Mouse (Mus musculus) T-cell, adult 2 months (primary cell): ENCODE data around the gene Tspan7.

Experiments
- DNase-seq: peaks from one replicate; pipeline ENCODE4 v3.0.0; 2022; ENCODE audit warnings: low spot score

The Tspan7 gene

GRCm38 (mm10) chrX:10549708-10550107 is 64.8 kb downstream of the Tspan7 start:
- no peak for DNase-seq

- no peak for DNase-seq
Observed at GRCm38 (mm10) chrX:10556899-10557298, 71.9 kb downstream of the Tspan7 start.

DNA sequence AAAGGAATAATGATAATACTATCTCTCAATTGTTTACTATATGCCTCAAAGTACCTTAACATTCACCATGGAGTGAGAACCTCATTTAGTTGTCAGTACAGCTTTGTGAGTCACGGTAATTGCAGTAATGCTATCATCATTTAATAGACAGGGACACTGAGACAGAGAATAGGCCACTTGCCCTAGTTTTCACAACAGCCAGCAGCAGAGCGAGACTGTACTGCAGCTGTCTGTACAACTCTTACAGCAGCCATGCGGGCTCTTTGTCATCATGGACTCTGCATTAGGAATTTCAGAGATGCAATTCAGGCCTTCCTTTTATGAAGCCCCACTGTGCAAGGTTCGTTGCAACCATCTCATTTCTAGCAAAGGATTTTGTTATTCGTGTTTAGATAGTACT is 72.6 kb downstream of the Tspan7 start:
- no peak for DNase-seq

DNA sequence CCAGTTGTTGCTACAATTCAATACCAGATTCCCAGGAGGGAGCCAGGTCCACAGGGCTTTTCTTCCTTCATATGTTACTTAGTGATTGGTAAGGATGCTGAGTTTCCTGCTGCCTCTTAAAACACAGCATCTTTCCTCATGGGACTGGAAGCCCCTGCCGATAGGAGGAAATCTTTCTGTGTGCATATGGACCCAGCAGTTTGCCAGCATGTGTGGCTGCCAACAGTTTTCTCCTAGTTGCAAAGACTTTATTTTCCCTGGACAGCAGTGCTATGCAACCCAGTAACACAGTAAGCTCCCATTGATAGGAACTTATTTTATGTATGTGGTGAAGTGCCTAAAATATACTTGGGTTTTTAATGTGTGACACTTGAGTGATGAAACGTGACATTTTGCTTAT is 73.7 kb downstream of the Tspan7 start:
- no peak for DNase-seq

- no peak for DNase-seq
Observed at GRCm38 (mm10) chrX:10565811-10566210, 80.9 kb downstream of the Tspan7 start.

GRCm38 (mm10) chrX:10574523-10574922 is 89.6 kb downstream of the Tspan7 start:
- no peak for DNase-seq

DNA sequence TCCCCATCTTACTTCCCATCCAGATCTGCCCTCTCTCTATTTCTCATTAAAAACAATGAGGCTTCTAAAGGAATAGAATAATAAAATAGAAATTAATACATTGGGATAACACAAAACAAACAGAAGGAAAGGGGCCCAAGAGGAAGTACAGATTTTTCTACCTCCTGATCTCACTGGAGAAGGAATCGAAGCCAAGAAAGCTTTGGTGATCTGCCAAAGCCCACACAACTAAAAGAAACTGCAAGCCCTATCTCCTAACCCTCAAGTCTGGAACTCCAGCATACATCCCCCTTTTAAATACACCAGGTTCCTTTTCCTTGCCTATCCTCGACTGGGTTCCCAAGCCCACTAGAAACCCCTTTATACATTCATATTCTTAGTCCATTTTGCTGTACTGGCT is 90.4 kb downstream of the Tspan7 start:
- DNase-seq: no peak

GRCm38 (mm10) chrX:10576349-10576748 is 91.4 kb downstream of the Tspan7 start:
- DNase-seq: no peak

GRCm38 (mm10) chrX:10577356-10577755 is 92.4 kb downstream of the Tspan7 start:
- DNase-seq: no peak

GRCm38 (mm10) chrX:10582731-10583130 is 97.8 kb downstream of the Tspan7 start:
- DNase-seq: no peak

DNA sequence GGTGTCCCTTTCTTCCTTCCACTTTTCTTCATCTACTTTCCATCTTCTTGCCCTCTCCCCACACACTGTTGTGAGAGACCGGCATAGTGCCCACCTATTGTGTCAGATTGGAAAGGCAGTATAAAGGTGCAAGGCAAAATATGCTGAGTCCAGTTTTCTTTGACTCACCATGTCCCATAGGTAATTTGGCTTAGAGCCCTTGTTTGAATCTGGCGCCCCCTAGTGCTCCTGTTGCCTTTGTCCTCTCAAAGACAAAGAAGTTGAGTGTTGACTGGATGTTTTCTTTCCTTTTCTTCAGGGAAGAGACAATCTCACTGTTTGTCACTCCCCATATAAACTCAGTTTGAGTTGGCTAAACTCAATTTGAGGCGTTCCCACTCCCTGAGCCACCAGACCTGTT is 107.3 kb downstream of the Tspan7 start:
- no peak for DNase-seq

- no peak for DNase-seq
Observed at GRCm38 (mm10) chrX:10593561-10593960, 108.6 kb downstream of the Tspan7 start.

- no peak for DNase-seq
Observed at GRCm38 (mm10) chrX:10617119-10617518, 132.2 kb downstream of the Tspan7 start.

GRCm38 (mm10) chrX:10641062-10641461 is 156.1 kb downstream of the Tspan7 start:
- DNase-seq: no peak
